In genomic region chr2:167252057-167252687, GRCm38 (mm10) we compare ENCODE assay signal across 12 mouse cellular contexts. TPM values are rescaled to one million over a fixed set of nuclear protein-coding genes. Genes with fewer than 3 reads are reported as not detected.
DNase-seq lines count a peak whose midpoint lies in the region; ATAC-seq and TF ChIP-seq lines count a peak whose summit lies in the region.
"Had no signal": no experiment of that assay in that cellular context is flagged by ENCODE, and none has a peak within 500 bp of the region (broad histone marks: within the 10 kb centered on the region; RNA-seq: fewer than 3 reads in every experiment).

No protein-coding gene starts in this region.

- H3K9me3 ChIP-seq in hindbrain, postnatal 0 days (ENCODE audit: low read length): no peaks in the 10 kb centered on the region
- H3K9me3 ChIP-seq in hindbrain, embryonic 11.5 days (ENCODE audit: control insufficient read depth, low read length): no peaks in the 10 kb centered on the region
- H3K9me3 ChIP-seq in midbrain, embryonic 10.5 days (replicated peaks): no peaks in the 10 kb centered on the region
- no peaks in the 10 kb centered on the region for H3K9me3 ChIP-seq in midbrain, embryonic 13.5 days
- no peaks in the 10 kb centered on the region for H3K9me3 ChIP-seq in stomach, embryonic 16.5 days (replicated peaks; ENCODE audit: control insufficient read depth, low read length)
- H3K9me3 ChIP-seq: midbrain, embryonic 12.5 days; neural tube, embryonic 12.5 days had no signal

- 50% methylated on average over 3 of the region's 3 CpGs for WGBS in hindbrain, postnatal 0 days
- WGBS in hindbrain, embryonic 11.5 days: 52% methylated on average over 3 of the region's 3 CpGs
- WGBS in midbrain, embryonic 10.5 days: 50% methylated on average over 3 of the region's 3 CpGs
- 51% methylated on average over 3 of the region's 3 CpGs for WGBS in midbrain, embryonic 13.5 days
- 26% methylated on average over 3 of the region's 3 CpGs for WGBS in stomach, embryonic 16.5 days

- no peaks in the 10 kb centered on the region for H3K36me3 ChIP-seq in hindbrain, postnatal 0 days (ENCODE audit: insufficient read depth, low read length)
- no peaks in the 10 kb centered on the region for H3K36me3 ChIP-seq in hindbrain, embryonic 11.5 days (ENCODE audit: control insufficient read depth, insufficient read depth, low read length)
- H3K36me3 ChIP-seq in midbrain, embryonic 10.5 days: no peaks in the 10 kb centered on the region
- H3K36me3 ChIP-seq in midbrain, embryonic 13.5 days: no peaks in the 10 kb centered on the region
- no peaks in the 10 kb centered on the region for H3K36me3 ChIP-seq in stomach, embryonic 16.5 days (ENCODE audit: control insufficient read depth, insufficient read depth, low read length)
- H3K36me3 ChIP-seq: midbrain, embryonic 12.5 days; neural tube, embryonic 12.5 days had no signal

- 0 out of 2 replicates have a peak, but pooled peaks have one; percentile 7 for ATAC-seq in hindbrain, postnatal 0 days
- no peak for ATAC-seq in hindbrain, embryonic 11.5 days (ENCODE audit: low FRiP score)
- ATAC-seq in midbrain, embryonic 13.5 days: no peak
- ATAC-seq in stomach, embryonic 16.5 days (ENCODE audit: insufficient read depth, low FRiP score): 0 out of 2 replicates have a peak, but pooled peaks have one; percentile 7
- ATAC-seq: activated CD4-positive, CD25-positive, alpha-beta regulatory T cell, adult 4 months had no signal

- no peak for TF ChIP-seq CTCF in hindbrain, postnatal 0 days (IDR thresholded peaks at IDR 0.05; ENCODE audit: low read depth)

- H3K4me2 ChIP-seq in hindbrain, postnatal 0 days (ENCODE audit: low read depth, low read length): no peak overlapping the region
- H3K4me2 ChIP-seq in hindbrain, embryonic 11.5 days (replicated peaks; ENCODE audit: low read depth, low read length): no peak overlapping the region
- no peak overlapping the region for H3K4me2 ChIP-seq in midbrain, embryonic 13.5 days (replicated peaks)
- H3K4me2 ChIP-seq in stomach, embryonic 16.5 days (ENCODE audit: low read depth, low read length): no peak overlapping the region
- H3K4me2 ChIP-seq: midbrain, embryonic 12.5 days; neural tube, embryonic 12.5 days had no signal

- H3K9ac ChIP-seq in hindbrain, postnatal 0 days (replicated peaks; ENCODE audit: low read length): no peak overlapping the region
- no peak overlapping the region for H3K9ac ChIP-seq in hindbrain, embryonic 11.5 days (ENCODE audit: low read depth, low read length)
- H3K9ac ChIP-seq in midbrain, embryonic 13.5 days (replicated peaks): no peak overlapping the region
- peak overlapping the region; percentile 35; the same call in 1 of the 2 replicates for H3K9ac ChIP-seq in stomach, embryonic 16.5 days (ENCODE audit: low read length)
- H3K9ac ChIP-seq: midbrain, embryonic 12.5 days; neural tube, embryonic 12.5 days had no signal

- peak; percentile 37 for DNase-seq in adrenal gland, adult 2 months
- DNase-seq in adrenal gland, postnatal 36 days: no peak
- no peak for DNase-seq in hindbrain, postnatal 0 days (ENCODE audit: low spot score)
- DNase-seq in hindbrain, embryonic 11.5 days (ENCODE audit: low spot score): no peak
- DNase-seq in midbrain, embryonic 10.5 days (ENCODE audit: low spot score): no peak
- no peak for DNase-seq in left cerebral cortex, adult 18-20 months (ENCODE audit: low spot score in 2 of 2)
- DNase-seq: cerebellum, postnatal 25 days had no signal

- H3K27me3 ChIP-seq in hindbrain, postnatal 0 days (ENCODE audit: insufficient read depth, low read length): no peaks in the 10 kb centered on the region
- no peaks in the 10 kb centered on the region for H3K27me3 ChIP-seq in hindbrain, embryonic 11.5 days (ENCODE audit: control insufficient read depth, insufficient read depth, low read length)
- H3K27me3 ChIP-seq in midbrain, embryonic 10.5 days (ENCODE audit: low read depth, poor library complexity, severe bottlenecking): no peaks in the 10 kb centered on the region
- no peaks in the 10 kb centered on the region for H3K27me3 ChIP-seq in midbrain, embryonic 13.5 days
- no peaks in the 10 kb centered on the region for H3K27me3 ChIP-seq in stomach, embryonic 16.5 days (ENCODE audit: control insufficient read depth, insufficient read depth, low read length)
- H3K27me3 ChIP-seq: midbrain, embryonic 12.5 days; neural tube, embryonic 12.5 days had no signal

- no peaks in the 10 kb centered on the region for H3K4me1 ChIP-seq in hindbrain, postnatal 0 days (ENCODE audit: insufficient read depth, low read length)
- H3K4me1 ChIP-seq in hindbrain, embryonic 11.5 days (replicated peaks; ENCODE audit: control insufficient read depth, insufficient read depth, low read length): no peaks in the 10 kb centered on the region; the same call in 1 of the 2 replicates
- H3K4me1 ChIP-seq in midbrain, embryonic 10.5 days: peaks cover 39% of the 10 kb centered on the region
- peaks cover 14% of the 10 kb centered on the region for H3K4me1 ChIP-seq in midbrain, embryonic 13.5 days (replicated peaks)
- H3K4me1 ChIP-seq in stomach, embryonic 16.5 days (ENCODE audit: control insufficient read depth, insufficient read depth, low read length): peaks cover 25% of the 10 kb centered on the region

- no peak overlapping the region for H3K4me3 ChIP-seq in hindbrain, postnatal 0 days (ENCODE audit: low read length)
- no peak overlapping the region for H3K4me3 ChIP-seq in hindbrain, embryonic 11.5 days (ENCODE audit: low read depth, low read length)
- no peak overlapping the region for H3K4me3 ChIP-seq in midbrain, embryonic 10.5 days
- H3K4me3 ChIP-seq in midbrain, embryonic 13.5 days (replicated peaks): no peak overlapping the region
- H3K4me3 ChIP-seq in stomach, embryonic 16.5 days (replicated peaks; ENCODE audit: low read length): no peak overlapping the region
- H3K4me3 ChIP-seq: midbrain, embryonic 12.5 days; neural tube, embryonic 12.5 days had no signal

- H3K27ac ChIP-seq in hindbrain, postnatal 0 days: no peak overlapping the region
- no peak overlapping the region for H3K27ac ChIP-seq in hindbrain, embryonic 11.5 days (ENCODE audit: low read depth, low read length)
- peak overlapping the region; percentile 72 for H3K27ac ChIP-seq in midbrain, embryonic 10.5 days (replicated peaks)
- H3K27ac ChIP-seq in midbrain, embryonic 13.5 days: no peak overlapping the region
- peak overlapping the region; percentile 64 for H3K27ac ChIP-seq in stomach, embryonic 16.5 days (ENCODE audit: low read length)
- H3K27ac ChIP-seq: midbrain, embryonic 12.5 days; neural tube, embryonic 12.5 days had no signal

RNA-seq across cellular contexts. Expression of gene Ptgis, which starts 11.8 kb away (rescaled TPM):
- 10 to 100 TPM; 17.3 to 37.2 TPM for total RNA-seq in adrenal gland, adult 2 months (2021)
- 65.3 and 74.3 TPM in 2 replicates for polyA plus RNA-seq in adrenal gland, adult 2 months (2012; rRNA removed)
- 10 to 100 TPM; 24.7 to 31.7 TPM for total RNA-seq in adrenal gland, postnatal 36 days (2021)
- 3.2 and 7.7 TPM in 2 replicates for total RNA-seq in hindbrain, postnatal 0 days (2014; rRNA removed)
- 4.1 and 4.4 TPM in 2 replicates for polyA plus RNA-seq in hindbrain, postnatal 0 days (2015; fragmentation: Nextera tagmentation; extraction: Ambion mirVana)
- polyA plus RNA-seq in hindbrain, embryonic 11.5 days (2014; fragmentation: Nextera tagmentation; extraction: Ambion mirVana): 7.4 and 10.5 TPM in 2 replicates
- polyA plus RNA-seq in midbrain, embryonic 10.5 days (2016; fragmentation: Nextera tagmentation; extraction: Ambion mirVana): 11.7 and 12.7 TPM in 2 replicates
- 4.0 and 4.5 TPM in 2 replicates for polyA plus RNA-seq in midbrain, embryonic 13.5 days (2015; fragmentation: Nextera tagmentation; extraction: Ambion mirVana)
- 23.5 and 24.3 TPM in 2 replicates for polyA plus RNA-seq in stomach, embryonic 16.5 days (2015; fragmentation: Nextera tagmentation; extraction: Ambion mirVana)
- total RNA-seq in left cerebral cortex, adult 18-20 months (2021): 1 to 10 TPM; 1.5 to 2.4 TPM

Comparison
In these comparisons a context has a peak if more than half of its experiments do, and no peak if none do; other contexts are left out.
1. ATAC-seq: peak in hindbrain, postnatal 0 days (single experiment) and stomach, embryonic 16.5 days (single experiment); none in hindbrain, embryonic 11.5 days (single experiment) and midbrain, embryonic 13.5 days (single experiment).
2. H3K27ac ChIP-seq: peak in midbrain, embryonic 10.5 days (single experiment) and stomach, embryonic 16.5 days (single experiment); none in hindbrain, postnatal 0 days (single experiment), hindbrain, embryonic 11.5 days (single experiment) and midbrain, embryonic 13.5 days (single experiment).